Mouse (Mus musculus) spleen, adult 2 months (tissue): ENCODE data around the gene Fndc7. TPM values are rescaled to one million over a fixed set of nuclear protein-coding genes. Genes with fewer than 3 reads are reported as not detected.

ENCODE experiments used
- DNase-seq, 2 experiments: peaks; one replicate each; pipeline versions ENCODE4 v3.0.0 to v3.0.0-alpha.2; 2012 to 2021; ENCODE audit warnings: low spot score in 2 of 2, low read depth in 1 of 2
- H3K27ac ChIP-seq: fragments of 200-500 bp; 2 replicates; pipeline ENCODE4 v1.5.1; 2012; ENCODE audit warnings: low read length, inconsistent platforms; ENCODE audit not compliant: insufficient read depth
- H3K27me3 ChIP-seq: fragments of 200-500 bp; 2 replicates; pipeline ENCODE4 v1.6.1; 2012; ENCODE audit warnings: mild to moderate bottlenecking, moderate library complexity, low read length, inconsistent platforms; ENCODE audit not compliant: control insufficient read depth, insufficient read depth
- H3K36me3 ChIP-seq: fragments of 200-500 bp; 2 replicates; pipeline ENCODE4 v1.6.1; 2012; ENCODE audit warnings: mild to moderate bottlenecking, low read length, inconsistent platforms; ENCODE audit not compliant: control insufficient read depth, insufficient read depth
- H3K4me1 ChIP-seq: fragments of 200-500 bp; 2 replicates; pipeline ENCODE4 v1.6.1; 2011; ENCODE audit warnings: inconsistent platforms; ENCODE audit not compliant: control insufficient read depth, insufficient read depth, insufficient read length
- H3K4me3 ChIP-seq: fragments of 200-500 bp; 2 replicates; pipeline ENCODE4 v1.5.1; 2011; ENCODE audit warnings: mild to moderate bottlenecking, inconsistent platforms; ENCODE audit not compliant: insufficient read depth, insufficient read length; ENCODE audit errors: extremely low read depth
- CTCF ChIP-seq: fragments of 200-500 bp; IDR thresholded peaks from 2 replicates; pipeline ENCODE4 v1.5.1; 2011; ENCODE audit warnings: mild to moderate bottlenecking, inconsistent platforms; ENCODE audit not compliant: insufficient read depth, insufficient read length, insufficient replicate concordance; ENCODE audit errors: extremely low read depth
- POLR2A ChIP-seq: fragments of 200-500 bp; IDR thresholded peaks from 2 replicates; pipeline ENCODE4 v1.6.1; 2011; ENCODE audit warnings: low read depth, low read length, inconsistent platforms
- WGBS: fragments of 180-500 bp; shearing (Covaris S2); methylation state at CpG from one replicate; pipeline ENCODE4 v1.1.7; 2018; 5-methylcytosine and 5-hydroxymethylcytosine counted together
- polyA plus RNA-seq: library from polyadenylated mRNA; depleted of rRNA; stranded (reverse); fragments of >200 nt; gene quantifications from 2 replicates; pipeline ENCODE4 v1.2.3, GENCODE M21; 2012

The Fndc7 gene
- polyA plus RNA-seq, 1 experiment = 2.0 TPM

DNA sequence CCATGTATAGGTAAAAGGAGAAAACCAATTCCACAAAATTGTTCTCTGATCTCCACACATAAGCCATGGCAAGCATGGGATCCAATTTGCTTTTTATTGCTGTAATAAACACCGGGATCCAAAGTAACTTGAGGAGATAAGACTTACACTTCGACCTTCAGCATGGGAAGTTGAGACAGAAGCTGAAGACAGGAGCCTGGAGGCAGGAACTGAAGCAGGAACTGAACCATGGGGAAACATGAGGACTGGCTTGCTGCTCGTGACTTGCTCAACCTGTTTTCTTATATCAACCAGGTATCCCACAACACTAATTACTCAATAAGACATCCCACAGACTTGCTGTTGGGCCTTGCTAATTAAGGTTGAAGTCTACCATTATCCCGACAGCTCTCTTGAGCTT lies 3.1 kb upstream of the Fndc7 start:
- no peaks in the 10 kb centered on the region for H3K27me3 ChIP-seq
- TF ChIP-seq CTCF (no peak), POLR2A (no peak)
- 78% methylated on average over 4 of the region's 4 CpGs for WGBS
- H3K36me3 ChIP-seq = no peaks in the 10 kb centered on the region
- no peak for DNase-seq
- H3K4me1 ChIP-seq = peaks cover 6% of the 10 kb centered on the region; the same call in 1 of the 2 replicates
- H3K27ac ChIP-seq = no peak overlapping the region
- H3K4me3 ChIP-seq = no peak overlapping the region

DNA sequence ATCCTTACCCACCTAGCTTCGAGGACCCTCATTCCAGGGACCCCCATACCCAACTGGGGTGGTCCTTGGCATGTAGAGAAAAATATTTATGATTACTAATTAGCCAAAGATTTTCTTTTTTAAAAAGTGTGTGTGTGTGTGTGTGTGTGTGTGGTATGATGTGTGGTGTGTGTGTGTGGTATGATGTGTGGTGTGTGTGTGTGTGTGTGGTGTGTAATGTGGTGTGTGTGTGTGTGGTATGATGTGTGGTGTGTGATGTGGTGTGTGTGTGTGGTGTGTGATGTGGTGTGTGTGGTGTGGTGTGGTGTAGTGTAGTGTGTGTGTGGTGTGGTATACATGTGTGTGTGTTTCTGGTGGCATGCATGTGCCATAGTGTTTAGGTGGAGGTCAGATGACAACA lies 2.3 kb upstream of the Fndc7 start:
- H3K4me3 ChIP-seq = no peak overlapping the region
- no peak overlapping the region for H3K27ac ChIP-seq
- no peaks in the 10 kb centered on the region for H3K27me3 ChIP-seq
- DNase-seq = no peak
- H3K36me3 ChIP-seq = no peaks in the 10 kb centered on the region
- TF ChIP-seq POLR2A (no peak), CTCF (no peak)
- peaks cover 6% of the 10 kb centered on the region; the same call in 1 of the 2 replicates for H3K4me1 ChIP-seq
- WGBS = 77% methylated on average over 1 of the region's 1 CpGs

DNA sequence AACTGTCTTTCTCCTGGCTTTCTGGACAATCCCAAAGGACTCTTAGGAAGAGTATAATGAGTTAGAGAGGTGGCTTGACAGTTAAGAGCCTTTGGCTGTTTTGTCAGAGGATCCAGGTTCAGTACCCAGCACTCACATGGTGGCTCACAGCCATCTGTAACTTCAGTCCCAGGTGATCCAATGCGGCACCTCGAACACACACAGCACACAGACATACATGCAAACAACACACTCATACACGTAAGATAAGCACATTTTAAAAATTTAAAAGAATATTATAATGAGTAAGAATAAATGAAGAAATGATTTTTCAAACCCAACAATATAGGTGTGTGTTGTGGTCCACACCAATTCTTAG lies 2.2 kb downstream of the Fndc7 start:
- TF ChIP-seq POLR2A = no peak
- peaks cover 27% of the 10 kb centered on the region; the same call in 1 of the 2 replicates for H3K4me1 ChIP-seq
- H3K27ac ChIP-seq = no peak overlapping the region
- WGBS = 95% methylated on average over 3 of the region's 3 CpGs
- H3K4me3 ChIP-seq = no peak overlapping the region
- no peak for DNase-seq
- H3K36me3 ChIP-seq = no peaks in the 10 kb centered on the region
- no peaks in the 10 kb centered on the region for H3K27me3 ChIP-seq

DNA sequence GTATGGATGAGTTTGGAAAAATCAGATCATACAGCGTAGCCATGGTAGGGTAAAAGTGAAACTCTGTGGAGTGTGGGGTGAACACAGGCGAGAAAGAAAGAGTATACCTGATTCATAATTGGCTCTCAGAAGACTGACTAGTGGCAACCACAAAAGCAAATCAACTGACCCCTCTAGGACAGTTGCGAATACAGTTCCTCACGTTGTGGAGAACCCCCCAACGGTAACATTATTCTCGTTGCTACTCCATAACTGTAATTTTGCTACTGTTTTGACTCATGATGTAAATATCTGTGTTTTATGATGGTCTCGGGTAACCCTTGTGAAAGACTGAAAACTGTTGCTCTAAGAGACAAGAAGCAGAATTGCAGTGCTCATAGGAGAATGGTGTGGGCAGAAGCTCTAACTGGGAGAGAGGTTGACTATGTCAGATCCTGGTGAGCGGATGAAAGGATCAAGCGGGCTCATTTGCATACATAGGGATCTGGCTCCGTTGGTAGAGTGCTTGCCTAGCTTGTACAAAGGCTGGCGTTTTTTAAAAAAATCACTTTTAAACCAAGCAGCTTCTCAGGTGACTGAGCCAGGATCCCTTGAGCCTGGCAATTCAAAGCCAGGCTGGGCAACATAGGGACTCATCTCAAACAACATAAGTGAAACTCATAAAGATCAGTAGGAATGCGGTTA lies 2.7 kb downstream of the Fndc7 start:
- Histone ChIP-seq H3K27ac (no peak overlapping the region), H3K36me3 (no peaks in the 10 kb centered on the region), H3K4me3 (no peak overlapping the region), H3K27me3 (no peaks in the 10 kb centered on the region), H3K4me1 (peaks cover 27% of the 10 kb centered on the region; the same call in 1 of the 2 replicates)
- 77% methylated on average over 12 of the region's 12 CpGs for WGBS
- TF ChIP-seq CTCF (no peak), POLR2A (no peak)
- no peak for DNase-seq

DNA sequence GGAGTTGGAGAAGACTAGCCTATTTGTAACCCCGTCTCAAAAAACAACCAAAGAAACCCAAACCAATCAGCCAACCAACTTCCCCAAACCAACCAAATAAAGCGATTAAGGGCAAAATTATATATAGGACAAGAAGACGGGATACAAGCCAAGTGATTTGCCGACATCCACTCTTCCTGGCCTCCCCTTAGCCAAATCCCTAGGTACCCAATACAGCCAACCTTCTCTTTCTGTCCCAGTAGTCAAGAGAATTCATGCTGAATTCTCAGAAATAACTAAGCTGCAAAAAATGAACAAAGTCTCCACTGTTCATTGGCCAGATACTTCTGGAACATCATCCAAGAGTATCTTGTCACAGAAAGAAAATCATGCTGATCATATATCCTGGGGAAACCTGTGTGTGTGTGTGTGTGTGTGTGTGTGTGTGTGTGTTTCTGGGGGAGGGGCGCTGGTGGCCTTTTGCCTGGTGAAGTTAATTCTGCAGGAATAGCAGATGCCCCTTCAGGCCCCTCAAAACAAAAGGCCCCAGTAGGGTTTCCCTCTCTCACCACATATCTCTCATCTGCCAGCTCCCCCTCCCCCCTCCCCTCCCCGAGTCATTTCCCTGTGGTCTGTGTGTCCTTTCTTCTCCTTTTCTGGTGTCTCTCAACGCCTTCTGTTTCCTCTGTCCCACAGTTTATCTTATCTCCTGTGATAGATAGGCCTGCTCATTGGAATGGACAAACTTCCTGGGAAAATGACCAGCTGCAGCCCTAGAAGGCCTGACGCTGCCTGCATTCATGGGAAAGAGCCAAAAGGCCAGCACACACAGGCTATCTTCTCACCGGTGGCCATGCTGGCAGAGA lies 3.9 kb downstream of the Fndc7 start:
- Histone ChIP-seq H3K36me3 (no peaks in the 10 kb centered on the region), H3K27me3 (no peaks in the 10 kb centered on the region), H3K4me1 (peaks cover 32% of the 10 kb centered on the region; the same call in 1 of the 2 replicates), H3K27ac (no peak overlapping the region), H3K4me3 (no peak overlapping the region)
- TF ChIP-seq CTCF = no peak
- TF ChIP-seq POLR2A = no peak
- 30% methylated on average over 9 of the region's 9 CpGs for WGBS
- DNase-seq = no peak

DNA sequence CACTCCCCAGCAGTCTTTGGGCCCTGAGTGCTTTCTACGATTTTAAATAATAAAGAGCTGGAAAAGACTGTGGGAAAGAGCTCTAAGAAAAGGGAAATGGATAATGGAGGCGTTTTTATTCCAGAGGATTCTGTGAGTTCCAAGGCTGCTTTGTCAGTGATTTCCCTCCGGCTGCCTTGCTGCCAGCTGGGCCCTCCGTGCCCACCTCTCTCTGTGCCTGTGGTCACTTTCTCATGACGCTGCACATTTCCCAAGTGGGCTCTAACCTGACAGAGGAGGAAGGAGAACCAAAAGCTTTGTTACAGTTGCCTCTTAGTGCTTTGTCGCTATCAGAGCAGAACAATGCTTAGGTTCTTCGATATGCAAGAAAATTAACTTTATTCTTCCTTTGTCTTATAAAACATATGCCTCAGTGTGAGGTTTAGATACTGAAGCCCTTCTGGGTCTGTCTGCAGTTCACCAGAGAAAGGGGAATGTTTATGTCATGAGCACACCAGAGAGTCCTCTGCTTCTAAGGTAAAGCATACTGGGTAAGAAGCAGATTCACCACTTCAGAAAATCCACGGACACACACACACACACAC lies 5.0 kb downstream of the Fndc7 start:
- 33% methylated on average over 8 of the region's 8 CpGs for WGBS
- TF ChIP-seq POLR2A (no peak), CTCF (no peak)
- Histone ChIP-seq H3K27ac (no peak overlapping the region), H3K4me3 (no peak overlapping the region), H3K4me1 (peaks cover 39% of the 10 kb centered on the region; the same call in 1 of the 2 replicates), H3K27me3 (no peaks in the 10 kb centered on the region), H3K36me3 (no peaks in the 10 kb centered on the region)
- no peak for DNase-seq
